Mouse (Mus musculus) lung, embryonic 14.5 days (tissue): ENCODE measurements around the gene Gm28961. TPM values are rescaled to one million over a fixed set of nuclear protein-coding genes. Genes with fewer than 3 reads are reported as not detected.
"Not testable (repeated sequence)": the region's sequence is repeated elsewhere in the genome, so short reads cannot be mapped to it uniquely, and the experiment has no call there.

Source experiments
- ATAC-seq: fragments of 200-750 bp; cut with Nextera tagmentation; 2 replicates; pipeline ENCODE4 v1.8.0; 2017; ENCODE audit warnings: mild to moderate bottlenecking, moderate TSS enrichment, moderate library complexity; ENCODE audit not compliant: insufficient read depth
- DNase-seq: peaks from one replicate; pipeline ENCODE4 v3.0.0-alpha.2; 2015
- H3K27ac ChIP-seq: fragments of 300-500 bp; sonication (generic); 2 replicates; pipeline ENCODE4 v1.5.1; 2014; ENCODE audit warnings: low read depth, mild to moderate bottlenecking, moderate library complexity
- H3K27me3 ChIP-seq: fragments of 300-500 bp; sonication (generic); 2 replicates; pipeline ENCODE4 v1.6.1; 2014; ENCODE audit warnings: low read length, control low read depth; ENCODE audit not compliant: insufficient read depth
- H3K36me3 ChIP-seq: fragments of 300-500 bp; sonication (generic); 2 replicates; pipeline ENCODE4 v1.6.1; 2014; ENCODE audit warnings: control low read depth; ENCODE audit not compliant: insufficient read depth
- H3K4me1 ChIP-seq: fragments of 300-500 bp; sonication (generic); 2 replicates; pipeline ENCODE4 v1.6.1; 2014; ENCODE audit warnings: antibody characterized with exemption, control low read depth; ENCODE audit not compliant: insufficient read depth
- H3K4me2 ChIP-seq: fragments of 300-500 bp; sonication (generic); 2 replicates; pipeline ENCODE4 v1.6.1; 2014; ENCODE audit warnings: mild to moderate bottlenecking
- H3K4me3 ChIP-seq: fragments of 300-500 bp; sonication (generic); 2 replicates; pipeline ENCODE4 v1.5.1; 2014; ENCODE audit warnings: low read depth, low read length
- H3K9ac ChIP-seq: fragments of 300-500 bp; sonication (generic); 2 replicates; pipeline ENCODE4 v1.6.1; 2014
- H3K9me3 ChIP-seq: fragments of 300-500 bp; sonication (generic); 2 replicates; pipeline ENCODE4 v1.6.1; 2016; ENCODE audit warnings: low read depth, low read length, control low read depth
- WGBS: fragments of 180-500 bp; shearing (Covaris S2); extraction: QIAGEN DNeasy Blood & Tissue Kit; methylation state at CpG from one replicate; pipeline ENCODE4 v1.1.7; 2014; 5-methylcytosine and 5-hydroxymethylcytosine counted together
- polyA plus RNA-seq: library from polyadenylated mRNA; unstranded; fragments of >200 nt; fragmentation: Nextera tagmentation; extraction: Ambion mirVana; gene quantifications from 2 replicates; pipeline ENCODE4 v1.2.1, GENCODE M21; 2014

Gm28961 gene
- polyA plus RNA-seq = not detected in 2 replicates

GRCm38 (mm10) chrY:57705397-57705796 lies at the start of gene Gm28961:
Gm28961 (plus strand) TSS chrY:57705697.
- DNase-seq, H3K9ac ChIP-seq, H3K4me2 ChIP-seq, H3K9me3 ChIP-seq, H3K4me1 ChIP-seq, H3K27ac ChIP-seq, ATAC-seq, H3K27me3 ChIP-seq, H3K4me3 ChIP-seq, H3K36me3 ChIP-seq: not testable (repeated sequence)
- no CpG with 5 or more reads among the region's 6 CpGs for WGBS

Other genes starting within 250 kb of the Gm28961 start
- not detected in 2 replicates for gene Gm21943, start 172.0 kb upstream of the Gm28961 start, polyA plus RNA-seq